Mouse (Mus musculus) urinary bladder, postnatal 10 days (tissue): ENCODE measurements around the gene Myd88.

Source experiments
- DNase-seq: peaks from one replicate; pipeline ENCODE4 v3.0.0; 2022; ENCODE audit warnings: low spot score

Myd88 gene

GRCm38 (mm10) chr9:119339558-119340211 lies 1.5 kb downstream of the Myd88 start, which contains the start of gene Acaa1a:
TSS of gene Acaa1a (plus strand) at chr9:119339676.
- no peak for DNase-seq

GRCm38 (mm10) chr9:119339106-119339505 lies 2.1 kb downstream of the Myd88 start:
- no peak for DNase-seq

- no peak for DNase-seq
These were observed 2.9 kb downstream of the Myd88 start for GRCm38 (mm10) chr9:119338350-119338749.

GRCm38 (mm10) chr9:119337842-119338241 lies 3.4 kb downstream of the Myd88 start:
- DNase-seq = no peak

- no peak for DNase-seq
These were observed 5.6 kb downstream of the Myd88 start for GRCm38 (mm10) chr9:119335571-119335970.

GRCm38 (mm10) chr9:119334834-119335233 lies 6.4 kb downstream of the Myd88 start:
- DNase-seq = no peak

GRCm38 (mm10) chr9:119334324-119334723 lies 6.9 kb downstream of the Myd88 start:
- DNase-seq = no peak

- DNase-seq = no peak
These were observed 10.8 kb downstream of the Myd88 start for GRCm38 (mm10) chr9:119330186-119330963.

GRCm38 (mm10) chr9:119328488-119328887 lies 12.7 kb downstream of the Myd88 start:
- DNase-seq = no peak

GRCm38 (mm10) chr9:119324130-119324529 lies 17.1 kb downstream of the Myd88 start:
- no peak for DNase-seq

GRCm38 (mm10) chr9:119323260-119323645 lies 18.0 kb downstream of the Myd88 start:
- no peak for DNase-seq

- DNase-seq = peak; percentile 90
These were observed 18.6 kb downstream of the Myd88 start, which contains the start of gene Oxsr1 for GRCm38 (mm10) chr9:119322289-119323259. TSS of gene Oxsr1 (minus strand) at chr9:119322427.

- DNase-seq = peak; percentile 18
These were observed 19.6 kb downstream of the Myd88 start for GRCm38 (mm10) chr9:119321392-119322229.

- DNase-seq = no peak
These were observed 20.3 kb downstream of the Myd88 start for GRCm38 (mm10) chr9:119320946-119321345.

GRCm38 (mm10) chr9:119320446-119320845 lies 20.8 kb downstream of the Myd88 start:
- DNase-seq = no peak

GRCm38 (mm10) chr9:119318891-119319290 lies 22.3 kb downstream of the Myd88 start:
- DNase-seq = no peak

GRCm38 (mm10) chr9:119313096-119313495 lies 28.1 kb downstream of the Myd88 start:
- DNase-seq = no peak

GRCm38 (mm10) chr9:119309067-119309466 lies 32.1 kb downstream of the Myd88 start:
- no peak for DNase-seq

- no peak for DNase-seq
These were observed 35.3 kb downstream of the Myd88 start for GRCm38 (mm10) chr9:119305863-119306262.

- DNase-seq = no peak
These were observed 42.6 kb downstream of the Myd88 start for GRCm38 (mm10) chr9:119298563-119298962.

- DNase-seq = no peak
These were observed 43.5 kb downstream of the Myd88 start for GRCm38 (mm10) chr9:119297696-119298095.
